ENCODE assay signal across 20 mouse cellular contexts in the genomic region with DNA sequence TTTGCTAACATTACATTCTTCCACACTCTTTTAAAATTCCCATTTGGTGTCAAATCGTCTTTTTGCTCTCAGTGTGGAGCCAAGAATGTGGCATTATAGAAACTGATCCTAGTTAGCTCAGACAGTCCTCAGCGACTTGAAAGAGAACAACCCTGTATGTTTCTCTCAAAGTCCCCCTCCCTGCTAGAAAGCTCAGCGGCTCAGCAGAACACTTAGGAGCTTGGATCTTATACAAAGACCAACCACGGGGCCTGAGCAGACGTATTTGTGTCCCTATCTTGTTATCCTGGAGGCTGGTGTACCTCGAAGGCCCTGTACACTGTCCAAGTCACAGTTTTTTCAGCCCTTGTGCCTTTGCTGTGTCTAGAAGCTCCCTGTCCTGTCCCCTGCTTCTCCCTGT. TPM values are rescaled to one million over a fixed set of nuclear protein-coding genes. Genes with fewer than 3 reads are reported as not detected.
DNase-seq lines count a peak whose midpoint lies in the region; ATAC-seq lines count a peak whose summit lies in the region.
"Had no signal": no experiment of that assay in that cellular context is flagged by ENCODE, and none has a peak within 500 bp of the region (broad histone marks: within the 10 kb centered on the region; RNA-seq: fewer than 3 reads in every experiment).

No protein-coding gene starts in this region.

- H3K9ac ChIP-seq in heart, embryonic 15.5 days, result no peak overlapping the region
- 0 out of 2 replicates have a peak overlapping the region, but pooled peaks have one; percentile 14 for H3K9ac ChIP-seq in lung, embryonic 16.5 days (ENCODE audit: low read length)
- H3K9ac ChIP-seq in embryonic facial prominence, embryonic 14.5 days (ENCODE audit: low read depth, low read length), result no peak overlapping the region
- no peak overlapping the region for H3K9ac ChIP-seq in liver, embryonic 11.5 days (ENCODE audit: low read depth, low read length)
- H3K9ac ChIP-seq: kidney, embryonic 15.5 days had no signal

- H3K27ac ChIP-seq in heart, embryonic 15.5 days, result peak overlapping the region; percentile 28; the same call in 1 of the 2 replicates
- H3K27ac ChIP-seq in lung, embryonic 16.5 days (ENCODE audit: low read length), result peak overlapping the region; percentile 84
- peak overlapping the region; percentile 53 for H3K27ac ChIP-seq in embryonic facial prominence, embryonic 14.5 days (replicated peaks; ENCODE audit: low read depth, low read length)
- H3K27ac ChIP-seq in liver, embryonic 11.5 days (ENCODE audit: low read depth, low read length), result no peak overlapping the region

- WGBS in heart, embryonic 15.5 days, result 32% methylated on average over 6 of the region's 6 CpGs
- 40% methylated on average over 6 of the region's 6 CpGs for WGBS in lung, embryonic 16.5 days
- WGBS in embryonic facial prominence, embryonic 14.5 days, result 25% methylated on average over 6 of the region's 6 CpGs
- WGBS in liver, embryonic 11.5 days, result 53% methylated on average over 6 of the region's 6 CpGs

- no peaks in the 10 kb centered on the region for H3K36me3 ChIP-seq in heart, embryonic 15.5 days
- H3K36me3 ChIP-seq in lung, embryonic 16.5 days (ENCODE audit: control insufficient read depth, insufficient read depth, low read length), result no peaks in the 10 kb centered on the region
- no peaks in the 10 kb centered on the region for H3K36me3 ChIP-seq in embryonic facial prominence, embryonic 14.5 days (ENCODE audit: control insufficient read depth, insufficient read depth, low read length)
- H3K36me3 ChIP-seq in liver, embryonic 11.5 days (ENCODE audit: control insufficient read depth, insufficient read depth, low read length), result no peaks in the 10 kb centered on the region
- H3K36me3 ChIP-seq: kidney, embryonic 15.5 days had no signal

- peaks cover 42% of the 10 kb centered on the region for H3K4me1 ChIP-seq in heart, embryonic 15.5 days (replicated peaks)
- peaks cover 28% of the 10 kb centered on the region for H3K4me1 ChIP-seq in lung, embryonic 16.5 days (replicated peaks; ENCODE audit: control insufficient read depth, insufficient read depth, low read length)
- H3K4me1 ChIP-seq in embryonic facial prominence, embryonic 14.5 days (ENCODE audit: control insufficient read depth, insufficient read depth, low read length), result peaks cover 15% of the 10 kb centered on the region
- peaks cover 16% of the 10 kb centered on the region for H3K4me1 ChIP-seq in liver, embryonic 11.5 days (replicated peaks; ENCODE audit: control insufficient read depth, insufficient read depth, low read length)

- DNase-seq in heart, adult 18-20 months, result no peak
- DNase-seq in lung, adult 18-20 months, result no peak
- peak; percentile 68 for DNase-seq in embryonic facial prominence, embryonic 14.5 days (ENCODE audit: low spot score)
- no peak for DNase-seq in liver, embryonic 11.5 days (ENCODE audit: low spot score)
- no peak for DNase-seq in right cerebral cortex, postnatal 25 days
- DNase-seq in urinary bladder, adult 18-20 months (ENCODE audit: low spot score in 2 of 2), result no peak
- DNase-seq: cerebellum, adult 2 months; right cerebral cortex, postnatal 4 days; thymus, postnatal 36 days had no signal

- H3K27me3 ChIP-seq in heart, embryonic 15.5 days, result no peaks in the 10 kb centered on the region; the same call in 1 of the 2 replicates
- H3K27me3 ChIP-seq in lung, embryonic 16.5 days (ENCODE audit: control insufficient read depth, insufficient read depth, low read depth, low read length), result no peaks in the 10 kb centered on the region
- no peaks in the 10 kb centered on the region for H3K27me3 ChIP-seq in embryonic facial prominence, embryonic 14.5 days (replicated peaks; ENCODE audit: control insufficient read depth, insufficient read depth, low read length)
- H3K27me3 ChIP-seq in liver, embryonic 11.5 days (replicated peaks; ENCODE audit: control insufficient read depth, insufficient read depth, low read length), result no peaks in the 10 kb centered on the region

- H3K4me3 ChIP-seq in heart, embryonic 15.5 days, result no peak overlapping the region
- no peak overlapping the region for H3K4me3 ChIP-seq in lung, embryonic 16.5 days (ENCODE audit: low read length)
- no peak overlapping the region for H3K4me3 ChIP-seq in embryonic facial prominence, embryonic 14.5 days (ENCODE audit: low read depth, low read length)
- H3K4me3 ChIP-seq in liver, embryonic 11.5 days (ENCODE audit: low read depth, low read length), result 0 out of 2 replicates have a peak overlapping the region, but pooled peaks have one; percentile 0
- H3K4me3 ChIP-seq: kidney, embryonic 15.5 days had no signal

- ATAC-seq in heart, embryonic 15.5 days (replicated peaks; ENCODE audit: insufficient number of reproducible peaks, insufficient read depth, low FRiP score, low read depth), result no peak
- peak; percentile 62 for ATAC-seq in lung, embryonic 16.5 days (ENCODE audit: low read depth)
- ATAC-seq in embryonic facial prominence, embryonic 14.5 days (ENCODE audit: low read depth), result 0 out of 2 replicates have a peak, but pooled peaks have one; percentile 33
- ATAC-seq in liver, embryonic 11.5 days (replicated peaks; ENCODE audit: low FRiP score), result no peak
- ATAC-seq: forebrain, embryonic 16.5 days; hindbrain, embryonic 16.5 days; intestine, embryonic 16.5 days had no signal

- no peak overlapping the region for H3K4me2 ChIP-seq in heart, embryonic 15.5 days
- H3K4me2 ChIP-seq in lung, embryonic 16.5 days (ENCODE audit: low read depth, low read length), result peak overlapping the region; percentile 9; the same call in 1 of the 2 replicates
- no peak overlapping the region for H3K4me2 ChIP-seq in embryonic facial prominence, embryonic 14.5 days (ENCODE audit: low read depth, low read length)
- no peak overlapping the region for H3K4me2 ChIP-seq in liver, embryonic 11.5 days
- H3K4me2 ChIP-seq: kidney, embryonic 15.5 days had no signal

- H3K9me3 ChIP-seq in heart, embryonic 15.5 days (replicated peaks), result no peaks in the 10 kb centered on the region
- no peaks in the 10 kb centered on the region for H3K9me3 ChIP-seq in lung, embryonic 16.5 days (ENCODE audit: control insufficient read depth, low read length)
- no peaks in the 10 kb centered on the region for H3K9me3 ChIP-seq in embryonic facial prominence, embryonic 14.5 days (ENCODE audit: control insufficient read depth, low read length)
- H3K9me3 ChIP-seq in liver, embryonic 11.5 days (ENCODE audit: control insufficient read depth, low read length), result no peaks in the 10 kb centered on the region
- H3K9me3 ChIP-seq: kidney, embryonic 15.5 days had no signal

RNA-seq across cellular contexts. Expression of gene Oit3, which starts 1.4 kb away (rescaled TPM):
- 4.1 and 4.6 TPM in 2 replicates for polyA plus RNA-seq in heart, embryonic 15.5 days (2015; fragmentation: Nextera tagmentation; extraction: Ambion mirVana)
- not detected for total RNA-seq in heart, adult 18-20 months (2021)
- polyA plus RNA-seq in lung, embryonic 16.5 days (2015; fragmentation: Nextera tagmentation; extraction: Ambion mirVana), result 2.8 TPM in 2 replicates
- polyA plus RNA-seq in embryonic facial prominence, embryonic 14.5 days (2014; fragmentation: Nextera tagmentation; extraction: Ambion mirVana), result 0.64 and 0.70 TPM in 2 replicates
- polyA plus RNA-seq in liver, embryonic 11.5 days (2014; fragmentation: Nextera tagmentation; extraction: Ambion mirVana), result 43.2 and 45.7 TPM in 2 replicates

RNA-seq across cellular contexts. Expression of gene Pla2g12b, which starts 36.7 kb away (rescaled TPM):
- polyA plus RNA-seq in heart, embryonic 15.5 days (2015; fragmentation: Nextera tagmentation; extraction: Ambion mirVana), result 0.48 and 0.76 TPM in 2 replicates
- not detected for total RNA-seq in heart, adult 18-20 months (2021)
- polyA plus RNA-seq in lung, embryonic 16.5 days (2015; fragmentation: Nextera tagmentation; extraction: Ambion mirVana), result 0.19 and 1.0 TPM in 2 replicates
- polyA plus RNA-seq in embryonic facial prominence, embryonic 14.5 days (2014; fragmentation: Nextera tagmentation; extraction: Ambion mirVana), result not detected in 2 replicates
- 45.7 and 46.7 TPM in 2 replicates for polyA plus RNA-seq in liver, embryonic 11.5 days (2014; fragmentation: Nextera tagmentation; extraction: Ambion mirVana)
- total RNA-seq: adrenal gland, postnatal 36 days; layer of hippocampus, postnatal 10 days; left cerebral cortex, adult 8-10 months had no signal
- polyA plus RNA-seq: C2C12; cerebellum, adult 2 months; forebrain, embryonic 16.5 days; hindbrain, embryonic 16.5 days; limb, embryonic 11.5 days had no signal

RNA-seq across cellular contexts. Expression of gene Gm10273, which starts 44.7 kb away (rescaled TPM):
- 1.3 and 7.0 TPM in 2 replicates for polyA plus RNA-seq in heart, embryonic 15.5 days (2015; fragmentation: Nextera tagmentation; extraction: Ambion mirVana)
- total RNA-seq in heart, adult 18-20 months (2021), result 100 to 1,000 TPM; 149 to 195 TPM
- polyA plus RNA-seq in lung, embryonic 16.5 days (2015; fragmentation: Nextera tagmentation; extraction: Ambion mirVana), result 1.3 and 12.4 TPM in 2 replicates
- 16.1 TPM in 1 of 2 replicates, not detected in the other for polyA plus RNA-seq in embryonic facial prominence, embryonic 14.5 days (2014; fragmentation: Nextera tagmentation; extraction: Ambion mirVana)
- 9.2 and 10.1 TPM in 2 replicates for polyA plus RNA-seq in liver, embryonic 11.5 days (2014; fragmentation: Nextera tagmentation; extraction: Ambion mirVana)
- polyA plus RNA-seq: intestine, embryonic 16.5 days; kidney, embryonic 15.5 days had no signal

Comparison
In these comparisons a context has a peak if more than half of its experiments do, and no peak if none do; other contexts are left out.
1. ATAC-seq: peak in lung, embryonic 16.5 days (single experiment) and embryonic facial prominence, embryonic 14.5 days (single experiment); none in heart, embryonic 15.5 days (single experiment) and liver, embryonic 11.5 days (single experiment).
2. RNA of gene Pla2g12b, which starts 36.7 kb away (polyA plus RNA-seq): 45.7 to 46.7 TPM in liver, embryonic 11.5 days; 0.48 to 0.76 TPM in heart, embryonic 15.5 days, 0.19 to 1.0 TPM in lung, embryonic 16.5 days and not detected in embryonic facial prominence, embryonic 14.5 days; every median in the first group is over 10 times any median in the second.